Mouse (Mus musculus) cerebellum, adult 9-11 months (tissue): ENCODE results near the gene Angptl2.
A peak's percentile ranks its signal among the peaks of the same experiment; 100 is the strongest.

Experiments used
- DNase-seq: peaks from one replicate; pipeline ENCODE4 v3.0.0; 2022

Angptl2 gene

GRCm38 (mm10) chr2:33232782-33233570 lies 17.1 kb downstream of the Angptl2 start:
- DNase-seq, result no peak

- no peak for DNase-seq
These were observed 18.0 kb downstream of the Angptl2 start for GRCm38 (mm10) chr2:33233856-33234255.

- peak; percentile 71 for DNase-seq
These were observed 19.0 kb downstream of the Angptl2 start for GRCm38 (mm10) chr2:33234848-33235247.

GRCm38 (mm10) chr2:33237581-33237980 lies 21.7 kb downstream of the Angptl2 start:
- no peak for DNase-seq

GRCm38 (mm10) chr2:33244880-33245279 lies 29.0 kb downstream of the Angptl2 start:
- DNase-seq, result no peak

- DNase-seq, result no peak
These were observed 29.5 kb downstream of the Angptl2 start for GRCm38 (mm10) chr2:33245350-33245749.

- DNase-seq, result no peak
These were observed 31.0 kb downstream of the Angptl2 start for GRCm38 (mm10) chr2:33246841-33247240.

GRCm38 (mm10) chr2:33248549-33248948 lies 32.7 kb downstream of the Angptl2 start:
- DNase-seq, result no peak

GRCm38 (mm10) chr2:33249922-33250633 lies 34.2 kb downstream of the Angptl2 start:
- DNase-seq, result no peak

- no peak for DNase-seq
These were observed 36.9 kb downstream of the Angptl2 start for GRCm38 (mm10) chr2:33252751-33253150.

GRCm38 (mm10) chr2:33253572-33254190 lies 37.8 kb downstream of the Angptl2 start:
- DNase-seq, result no peak

- no peak for DNase-seq
These were observed 38.6 kb downstream of the Angptl2 start for GRCm38 (mm10) chr2:33254318-33254985.

GRCm38 (mm10) chr2:33256769-33257537 lies 41.1 kb downstream of the Angptl2 start:
- peak; percentile 66 for DNase-seq

GRCm38 (mm10) chr2:33260772-33261171 lies 44.9 kb downstream of the Angptl2 start:
- no peak for DNase-seq

GRCm38 (mm10) chr2:33261475-33261874 lies 45.6 kb downstream of the Angptl2 start:
- no peak for DNase-seq

- DNase-seq, result no peak
These were observed 49.9 kb downstream of the Angptl2 start for GRCm38 (mm10) chr2:33265793-33266192.

GRCm38 (mm10) chr2:33267075-33267474 lies 51.2 kb downstream of the Angptl2 start:
- no peak for DNase-seq

GRCm38 (mm10) chr2:33268384-33269131 lies 52.7 kb downstream of the Angptl2 start:
- DNase-seq, result no peak

- DNase-seq, result peak; percentile 69
These were observed 53.2 kb downstream of the Angptl2 start for GRCm38 (mm10) chr2:33269132-33269493.

- no peak for DNase-seq
These were observed 54.7 kb downstream of the Angptl2 start for GRCm38 (mm10) chr2:33270569-33270968.

- DNase-seq, result no peak
These were observed 55.6 kb downstream of the Angptl2 start for GRCm38 (mm10) chr2:33271511-33271910.
